Mouse (Mus musculus): ENCODE results near the gene Lrrc4c. TPM values are rescaled to one million over a fixed set of nuclear protein-coding genes. Genes with fewer than 3 reads are reported as not detected.

Lrrc4c gene
- polyA plus RNA-seq, 1 experiment from 2014 or later, result 2.3 TPM

DNA sequence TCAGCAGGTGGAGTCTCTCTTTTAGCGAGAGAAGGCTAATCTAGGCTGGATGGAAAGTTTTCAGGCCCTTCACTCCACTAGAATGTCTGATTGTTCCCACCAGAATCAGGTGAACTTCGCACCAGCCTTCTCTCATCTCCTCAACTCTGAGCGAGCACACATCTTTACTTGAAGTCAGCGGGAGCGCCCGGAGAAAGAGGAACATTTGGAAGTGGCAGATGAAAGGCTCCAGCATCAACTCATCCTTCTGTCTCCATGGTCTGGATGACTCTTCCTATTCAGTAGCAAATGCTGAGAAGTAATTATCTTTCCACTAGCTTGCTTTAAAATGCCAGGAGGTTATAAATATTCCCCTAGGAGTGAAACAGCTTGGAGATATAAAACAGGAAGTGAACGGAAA, 396.6 kb downstream of the Lrrc4c start:
- H3K9me3 ChIP-seq (ENCODE audit: control insufficient read depth, low read length), result no peaks in the 10 kb centered on the region
- 82% methylated on average over 7 of the region's 7 CpGs for WGBS
- no peak for DNase-seq (ENCODE audit: low spot score)
- H3K36me3 ChIP-seq (ENCODE audit: control insufficient read depth, insufficient read depth, low read length), result no peaks in the 10 kb centered on the region
- H3K27ac ChIP-seq (replicated peaks), result no peak overlapping the region
- no peak overlapping the region for H3K9ac ChIP-seq (ENCODE audit: low read length)
- H3K4me2 ChIP-seq (replicated peaks; ENCODE audit: low read depth), result no peak overlapping the region
- no peak for TF ChIP-seq CTCF (IDR thresholded peaks at IDR 0.05; ENCODE audit: low read depth)
- TF ChIP-seq EP300 (optimal IDR thresholded peaks at IDR 0.05), result no peak
- ATAC-seq (ENCODE audit: low FRiP score, low TSS enrichment), result no peak
- no peaks in the 10 kb centered on the region for H3K27me3 ChIP-seq (ENCODE audit: control insufficient read depth, insufficient read depth, low read length)
- no peak overlapping the region for H3K4me3 ChIP-seq (ENCODE audit: low read depth, low read length)
- no peaks in the 10 kb centered on the region for H3K4me1 ChIP-seq (replicated peaks; ENCODE audit: control insufficient read depth, insufficient read depth)

DNA sequence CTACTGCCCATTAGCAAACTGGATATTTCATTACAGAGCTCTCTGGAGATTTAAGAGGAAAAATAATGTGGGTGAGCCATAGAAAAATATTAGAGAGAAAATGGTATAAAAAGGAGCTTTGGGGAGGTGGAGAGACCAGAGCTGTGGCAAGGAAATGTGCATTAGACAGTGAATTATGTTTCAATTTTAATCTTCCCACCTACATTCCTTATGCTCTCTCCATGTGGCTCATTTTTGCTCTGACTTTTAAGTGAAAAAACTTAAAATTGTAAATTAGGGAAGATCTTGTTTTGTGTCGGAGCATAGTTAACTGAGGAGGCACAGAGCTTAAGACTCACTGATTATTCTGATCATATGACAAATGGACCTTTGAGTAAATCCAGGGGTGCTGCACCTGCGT, 399.4 kb downstream of the Lrrc4c start:
- no peak overlapping the region for H3K27ac ChIP-seq (replicated peaks)
- no peaks in the 10 kb centered on the region for H3K9me3 ChIP-seq (ENCODE audit: control insufficient read depth, low read length)
- DNase-seq (ENCODE audit: low spot score) (no peak), ATAC-seq (ENCODE audit: low FRiP score, low TSS enrichment) (no peak)
- TF ChIP-seq EP300 (optimal IDR thresholded peaks at IDR 0.05) (no peak), CTCF (IDR thresholded peaks at IDR 0.05; ENCODE audit: low read depth) (no peak)
- H3K27me3 ChIP-seq (ENCODE audit: control insufficient read depth, insufficient read depth, low read length), result no peaks in the 10 kb centered on the region
- no peak overlapping the region for H3K4me3 ChIP-seq (ENCODE audit: low read depth, low read length)
- 77% methylated on average over 2 of the region's 2 CpGs for WGBS
- no peak overlapping the region for H3K4me2 ChIP-seq (replicated peaks; ENCODE audit: low read depth)
- H3K9ac ChIP-seq (ENCODE audit: low read length), result no peak overlapping the region
- no peaks in the 10 kb centered on the region for H3K36me3 ChIP-seq (ENCODE audit: control insufficient read depth, insufficient read depth, low read length)
- no peaks in the 10 kb centered on the region for H3K4me1 ChIP-seq (replicated peaks; ENCODE audit: control insufficient read depth, insufficient read depth)

DNA sequence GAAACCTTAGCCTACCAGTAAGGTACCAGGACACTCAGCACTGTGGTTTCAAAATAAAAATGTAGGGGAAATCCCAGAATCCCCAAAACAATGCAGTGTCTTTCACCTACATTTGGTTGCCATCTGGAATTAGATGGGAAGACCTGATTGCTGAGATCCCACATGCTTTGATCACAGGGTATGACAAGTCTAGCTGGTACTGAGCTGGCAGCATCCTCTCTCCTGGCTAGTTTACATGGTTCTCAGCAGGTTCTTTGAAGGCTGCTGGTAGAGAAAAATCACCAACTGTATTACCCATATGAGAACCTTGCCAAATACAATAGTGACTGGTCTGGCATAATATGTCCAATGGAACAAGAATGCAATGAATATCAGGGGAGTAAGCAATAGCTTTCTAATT, 405.4 kb downstream of the Lrrc4c start:
- Histone ChIP-seq H3K36me3 (ENCODE audit: control insufficient read depth, insufficient read depth, low read length) (no peaks in the 10 kb centered on the region), H3K27ac (replicated peaks) (no peak overlapping the region), H3K9ac (ENCODE audit: low read length) (no peak overlapping the region), H3K4me1 (replicated peaks; ENCODE audit: control insufficient read depth, insufficient read depth) (no peaks in the 10 kb centered on the region), H3K4me2 (replicated peaks; ENCODE audit: low read depth) (no peak overlapping the region), H3K27me3 (ENCODE audit: control insufficient read depth, insufficient read depth, low read length) (no peaks in the 10 kb centered on the region), H3K4me3 (ENCODE audit: low read depth, low read length) (no peak overlapping the region), H3K9me3 (ENCODE audit: control insufficient read depth, low read length) (no peaks in the 10 kb centered on the region)
- no peak for ATAC-seq (ENCODE audit: low FRiP score, low TSS enrichment)
- DNase-seq (ENCODE audit: low spot score), result no peak
- TF ChIP-seq CTCF (IDR thresholded peaks at IDR 0.05; ENCODE audit: low read depth), result no peak

DNA sequence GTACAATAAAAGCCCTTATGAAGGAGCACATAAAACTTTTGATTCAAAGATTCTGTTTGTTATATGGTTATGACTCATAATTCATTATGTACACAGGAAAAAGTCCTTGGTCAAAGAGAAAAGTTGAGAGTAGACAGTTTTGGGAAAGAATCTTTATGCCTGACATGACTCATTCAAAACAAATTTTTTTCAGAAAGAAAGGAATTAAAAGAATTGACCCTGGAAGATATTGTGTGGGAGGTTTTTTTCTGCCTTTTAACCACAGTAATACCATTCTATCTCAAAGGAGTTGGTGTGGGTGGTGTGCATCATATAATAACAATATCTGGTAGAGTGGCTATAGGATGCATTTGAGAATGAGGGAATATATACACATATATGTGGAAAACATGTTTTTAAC, 418.1 kb downstream of the Lrrc4c start:
- Histone ChIP-seq H3K36me3 (ENCODE audit: control insufficient read depth, insufficient read depth, low read length) (no peaks in the 10 kb centered on the region), H3K27me3 (ENCODE audit: control insufficient read depth, insufficient read depth, low read length) (no peaks in the 10 kb centered on the region), H3K9me3 (ENCODE audit: control insufficient read depth, low read length) (no peaks in the 10 kb centered on the region), H3K27ac (replicated peaks) (no peak overlapping the region), H3K4me2 (replicated peaks; ENCODE audit: low read depth) (no peak overlapping the region), H3K4me1 (replicated peaks; ENCODE audit: control insufficient read depth, insufficient read depth) (no peaks in the 10 kb centered on the region), H3K4me3 (ENCODE audit: low read depth, low read length) (no peak overlapping the region), H3K9ac (ENCODE audit: low read length) (no peak overlapping the region)
- ATAC-seq (ENCODE audit: low FRiP score, low TSS enrichment) (no peak), DNase-seq (ENCODE audit: low spot score) (no peak)
- no peak for TF ChIP-seq EP300 (optimal IDR thresholded peaks at IDR 0.05)
- TF ChIP-seq CTCF (IDR thresholded peaks at IDR 0.05; ENCODE audit: low read depth), result no peak

DNA sequence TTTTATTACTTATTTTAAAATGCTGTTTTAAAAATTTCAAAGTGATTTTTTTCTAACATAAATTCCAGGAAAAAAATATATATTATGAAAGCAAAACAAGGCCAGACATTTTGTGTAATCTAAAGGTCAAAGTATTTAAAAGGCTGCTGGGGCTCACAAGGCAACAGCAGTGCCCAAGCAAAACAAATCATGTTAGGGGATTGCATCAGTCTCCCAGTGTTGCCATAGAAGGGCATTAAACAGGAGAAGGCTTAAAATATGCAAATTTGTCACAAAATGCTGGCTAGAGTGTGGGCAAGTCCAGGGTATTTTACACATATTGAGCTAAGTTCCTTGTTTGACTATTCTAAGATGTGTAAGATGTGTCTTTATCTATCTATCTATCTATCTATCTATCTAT, 437.1 kb downstream of the Lrrc4c start:
- no peak for DNase-seq (ENCODE audit: low spot score)
- Histone ChIP-seq H3K27ac (replicated peaks) (no peak overlapping the region), H3K9ac (ENCODE audit: low read length) (no peak overlapping the region), H3K9me3 (ENCODE audit: control insufficient read depth, low read length) (no peaks in the 10 kb centered on the region), H3K4me3 (ENCODE audit: low read depth, low read length) (no peak overlapping the region), H3K27me3 (ENCODE audit: control insufficient read depth, insufficient read depth, low read length) (no peaks in the 10 kb centered on the region), H3K4me2 (replicated peaks; ENCODE audit: low read depth) (no peak overlapping the region), H3K36me3 (ENCODE audit: control insufficient read depth, insufficient read depth, low read length) (no peaks in the 10 kb centered on the region), H3K4me1 (replicated peaks; ENCODE audit: control insufficient read depth, insufficient read depth) (no peaks in the 10 kb centered on the region)
- no peak for ATAC-seq (ENCODE audit: low FRiP score, low TSS enrichment)
- TF ChIP-seq CTCF (IDR thresholded peaks at IDR 0.05; ENCODE audit: low read depth), result no peak
- no peak for TF ChIP-seq EP300 (optimal IDR thresholded peaks at IDR 0.05)

DNA sequence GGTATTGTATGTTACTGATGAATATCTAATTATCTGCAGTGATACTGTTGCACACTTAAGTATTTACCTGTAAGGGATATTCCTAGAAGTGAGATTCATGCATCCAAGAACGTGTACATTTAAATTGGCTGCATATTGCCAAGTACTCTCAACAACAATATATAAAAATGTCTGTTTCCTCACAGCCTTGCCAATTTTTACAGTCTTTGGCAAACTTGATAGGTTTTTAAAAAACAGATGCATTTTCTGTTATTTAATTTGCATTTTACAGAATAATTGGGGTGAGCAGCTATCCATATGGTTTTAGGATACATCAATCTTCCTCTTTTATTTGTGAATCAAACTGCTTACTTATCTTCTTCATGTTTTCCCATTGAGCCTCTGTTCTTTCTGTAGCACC, 439.7 kb downstream of the Lrrc4c start:
- Histone ChIP-seq H3K4me2 (replicated peaks; ENCODE audit: low read depth) (no peak overlapping the region), H3K4me1 (replicated peaks; ENCODE audit: control insufficient read depth, insufficient read depth) (no peaks in the 10 kb centered on the region), H3K27me3 (ENCODE audit: control insufficient read depth, insufficient read depth, low read length) (no peaks in the 10 kb centered on the region), H3K9ac (ENCODE audit: low read length) (no peak overlapping the region), H3K9me3 (ENCODE audit: control insufficient read depth, low read length) (no peaks in the 10 kb centered on the region), H3K36me3 (ENCODE audit: control insufficient read depth, insufficient read depth, low read length) (no peaks in the 10 kb centered on the region), H3K27ac (replicated peaks) (no peak overlapping the region), H3K4me3 (ENCODE audit: low read depth, low read length) (no peak overlapping the region)
- DNase-seq (ENCODE audit: low spot score), result no peak
- TF ChIP-seq EP300 (optimal IDR thresholded peaks at IDR 0.05), result no peak
- 55% methylated on average over 1 of the region's 1 CpGs for WGBS
- ATAC-seq (ENCODE audit: low FRiP score, low TSS enrichment), result no peak

DNA sequence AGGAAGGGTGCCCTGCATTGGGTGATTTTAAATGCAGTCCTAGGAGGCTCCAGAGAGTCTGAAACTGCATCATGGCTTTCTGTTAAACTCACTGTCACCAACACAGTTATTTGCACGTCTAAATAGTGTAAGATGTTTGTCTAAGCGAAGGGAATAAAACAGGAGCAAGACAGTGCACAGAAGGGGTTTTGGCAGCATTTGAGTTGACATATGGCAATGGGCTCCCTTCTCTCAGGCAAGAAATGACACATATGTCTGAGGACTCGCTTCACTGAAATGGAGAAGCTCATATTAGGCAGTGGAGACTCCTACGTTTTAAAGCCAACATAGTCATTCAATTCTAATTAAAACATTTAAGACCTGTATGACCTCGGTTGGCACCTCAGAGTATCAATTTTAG, 445.6 kb downstream of the Lrrc4c start:
- no peak for TF ChIP-seq EP300 (optimal IDR thresholded peaks at IDR 0.05)
- TF ChIP-seq CTCF (IDR thresholded peaks at IDR 0.05; ENCODE audit: low read depth), result no peak
- ATAC-seq (ENCODE audit: low FRiP score, low TSS enrichment) (no peak), DNase-seq (ENCODE audit: low spot score) (no peak)
- Histone ChIP-seq H3K9ac (ENCODE audit: low read length) (no peak overlapping the region), H3K4me2 (replicated peaks; ENCODE audit: low read depth) (no peak overlapping the region), H3K4me3 (ENCODE audit: low read depth, low read length) (no peak overlapping the region), H3K9me3 (ENCODE audit: control insufficient read depth, low read length) (no peaks in the 10 kb centered on the region), H3K4me1 (replicated peaks; ENCODE audit: control insufficient read depth, insufficient read depth) (no peaks in the 10 kb centered on the region), H3K36me3 (ENCODE audit: control insufficient read depth, insufficient read depth, low read length) (no peaks in the 10 kb centered on the region), H3K27me3 (ENCODE audit: control insufficient read depth, insufficient read depth, low read length) (no peaks in the 10 kb centered on the region), H3K27ac (replicated peaks) (no peak overlapping the region)
- 52% methylated on average over 5 of the region's 5 CpGs for WGBS
